Mouse (Mus musculus) kidney, adult 18-20 months (tissue): Measurements from ENCODE around the gene Gm4763.
"Not testable (repeated sequence)": the region's sequence is repeated elsewhere in the genome, so short reads cannot be mapped to it uniquely, and the experiment has no call there.

Experiments
- DNase-seq: peaks from one replicate; pipeline ENCODE4 v3.0.0; 2021

Gene Gm4763

DNA sequence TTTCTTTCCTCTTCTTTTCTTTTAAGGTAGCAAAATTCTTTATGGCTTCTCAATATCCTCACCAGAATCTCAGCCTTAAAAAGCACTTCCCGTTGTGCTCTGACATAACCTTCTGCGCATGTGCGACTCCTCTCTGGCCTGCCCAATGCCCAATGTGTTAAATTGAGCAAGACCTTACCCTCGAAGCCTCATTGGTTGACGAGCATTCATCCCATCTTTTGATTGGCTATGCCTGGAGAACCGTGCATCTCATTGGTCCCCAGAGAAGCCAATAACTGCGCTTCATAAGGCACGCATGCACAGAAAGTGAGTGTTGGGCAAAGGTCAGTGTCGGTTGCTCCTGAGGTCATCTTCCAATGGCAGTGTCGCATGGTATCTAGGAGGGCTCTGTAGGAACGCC is at the start of gene Gm4763:
Gm4763 (minus strand) TSS at position 101 of the 400 bp plus-strand sequence.
- DNase-seq, result not testable (repeated sequence)

DNA sequence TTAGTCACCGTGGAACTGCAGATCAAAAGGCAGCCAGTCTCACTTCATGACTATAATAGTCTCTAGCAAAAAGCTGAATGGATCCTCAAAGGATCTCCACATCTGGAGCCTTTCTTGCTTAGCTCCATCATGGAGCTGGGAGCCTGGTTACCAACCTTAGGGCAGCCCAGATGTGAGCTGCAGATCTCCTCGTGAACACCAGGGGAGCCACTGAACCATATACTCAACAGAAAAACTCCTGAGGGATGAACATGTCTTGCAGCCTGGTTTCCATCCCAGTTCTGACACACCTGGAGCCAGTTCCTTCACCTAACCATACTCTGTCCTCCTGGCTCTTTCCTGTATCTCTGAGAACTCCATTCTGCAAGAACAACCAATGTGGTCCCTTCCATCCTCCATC is 49.4 kb upstream of the Gm4763 start:
- DNase-seq, result no peak

DNA sequence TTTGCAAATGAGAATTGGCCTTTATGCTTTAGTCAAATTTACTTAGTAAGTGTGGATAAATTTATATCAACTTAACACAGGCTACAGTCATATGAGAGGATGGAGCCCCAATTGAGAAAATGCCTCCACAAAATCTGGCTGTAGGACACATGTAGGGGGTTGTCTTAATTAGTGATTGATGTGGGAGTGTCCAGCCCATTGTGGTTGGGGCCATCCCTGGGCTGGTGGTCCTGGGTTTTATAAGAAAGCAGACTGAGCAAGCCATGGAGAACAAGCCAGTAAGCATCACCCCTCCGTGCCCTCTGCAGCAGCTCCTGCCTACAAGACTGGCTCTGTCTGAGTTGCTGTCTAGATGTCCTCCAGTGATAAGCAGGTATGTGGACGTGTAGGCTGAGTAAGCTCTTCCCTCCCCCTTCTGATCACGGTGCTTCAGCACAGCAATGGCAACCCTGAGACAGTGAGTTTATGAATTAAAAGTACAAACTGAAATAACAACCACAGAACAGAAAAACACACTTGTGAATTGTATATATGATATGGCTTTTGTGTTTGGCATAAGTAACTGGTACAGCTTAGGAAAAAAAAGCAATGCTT is 47.3 kb upstream of the Gm4763 start:
- DNase-seq, result no peak

DNA sequence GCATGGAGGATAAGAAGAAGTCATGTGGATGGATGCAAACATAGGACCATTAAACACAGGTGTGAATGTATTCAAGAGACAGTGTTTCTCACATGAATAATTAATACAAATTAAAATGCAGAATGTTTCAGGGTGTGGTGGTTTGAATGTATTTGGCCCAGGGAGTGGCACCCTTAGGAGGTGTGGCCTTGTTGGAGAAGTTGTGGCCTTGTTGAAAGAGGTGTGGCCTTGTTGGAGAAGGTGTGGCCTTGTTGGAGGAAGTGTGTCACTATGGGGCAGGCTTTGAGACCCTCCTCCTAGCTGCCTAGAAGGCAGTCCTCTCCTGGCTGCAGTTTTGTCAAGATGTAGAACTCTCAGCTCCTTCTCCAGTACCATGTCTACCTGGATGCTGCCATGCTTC is 44.7 kb upstream of the Gm4763 start:
- no peak for DNase-seq

DNA sequence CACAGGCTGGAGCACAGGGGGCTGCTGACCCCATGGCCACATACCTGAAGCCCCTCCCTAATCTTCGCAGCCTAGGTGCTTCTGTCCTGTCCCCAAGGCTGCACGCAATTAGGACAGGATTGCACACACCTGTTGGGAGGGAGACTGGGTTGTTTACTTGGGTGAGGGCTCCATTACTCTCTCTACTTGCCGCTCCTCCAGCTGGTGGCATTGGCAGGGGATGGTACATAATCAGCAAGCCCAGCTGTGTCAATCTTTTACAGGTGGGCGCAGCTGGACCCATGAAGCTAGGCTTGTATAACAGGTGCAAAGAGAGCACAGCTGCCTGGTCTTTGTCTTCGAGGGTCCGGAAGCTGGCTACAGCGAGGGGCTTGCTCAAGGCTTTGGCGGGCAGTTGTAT is 35.9 kb upstream of the Gm4763 start:
- DNase-seq, result no peak

DNA sequence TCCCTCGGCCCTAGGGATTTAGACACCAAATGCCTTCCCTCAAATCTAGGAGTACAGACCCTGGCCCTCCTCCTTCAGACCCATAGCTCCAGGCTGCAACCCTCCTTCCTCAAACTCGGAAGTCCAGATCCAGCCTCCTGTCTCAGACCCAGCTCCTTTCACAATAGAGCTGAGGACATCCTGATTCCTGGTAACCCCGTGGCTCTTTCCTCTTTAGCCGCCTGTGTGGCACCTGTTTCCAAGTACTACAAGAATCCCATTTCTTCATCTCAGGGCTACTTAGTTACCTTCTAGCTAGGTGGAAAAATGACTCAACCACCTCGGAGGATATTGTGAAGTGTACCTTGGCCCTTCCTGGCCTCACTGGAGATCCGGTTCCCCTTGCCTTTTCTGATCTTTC is 34.5 kb upstream of the Gm4763 start:
- no peak for DNase-seq

DNA sequence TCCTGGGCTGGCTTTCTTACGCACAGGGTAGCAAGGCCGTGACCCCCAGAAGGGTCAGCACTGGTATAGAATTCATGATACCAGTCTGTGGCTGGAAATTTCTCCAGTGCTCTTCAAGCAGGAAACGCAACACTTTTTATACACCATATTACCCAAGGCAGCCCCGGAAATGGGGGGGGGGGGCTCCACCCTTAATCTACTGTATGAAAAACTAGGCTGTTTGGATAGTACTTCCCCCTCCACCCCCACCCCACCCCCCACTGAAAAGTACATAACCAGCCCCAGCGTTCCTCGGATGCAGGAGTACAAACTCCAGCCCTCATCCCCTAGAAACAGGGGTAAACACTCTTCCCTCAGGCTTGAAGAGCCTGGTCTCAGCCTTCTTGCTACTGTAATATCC is 33.5 kb upstream of the Gm4763 start, which contains the start of gene Cd177:
Cd177 (minus strand) TSS at position 101 of the 400 bp plus-strand sequence.
- DNase-seq, result no peak

DNA sequence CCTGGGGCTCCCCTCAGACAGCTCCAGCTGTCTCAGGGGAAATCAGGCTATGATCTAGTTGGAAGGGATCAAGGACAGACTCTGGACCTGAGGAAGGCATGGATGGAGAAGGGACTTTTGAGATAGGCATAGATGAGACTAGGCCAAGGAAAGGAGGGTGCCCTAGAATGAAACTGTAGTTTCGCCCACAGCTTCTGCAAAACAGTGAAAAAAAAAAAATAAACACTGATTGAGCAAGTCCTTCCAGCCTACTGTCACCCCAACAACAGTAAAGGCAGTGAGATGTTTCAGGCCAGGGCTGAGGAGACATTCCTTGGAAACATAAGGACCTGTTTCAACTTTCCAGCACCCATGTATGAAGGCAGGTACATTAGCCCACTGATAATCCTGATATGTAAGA is 31.8 kb upstream of the Gm4763 start:
- no peak for DNase-seq

DNA sequence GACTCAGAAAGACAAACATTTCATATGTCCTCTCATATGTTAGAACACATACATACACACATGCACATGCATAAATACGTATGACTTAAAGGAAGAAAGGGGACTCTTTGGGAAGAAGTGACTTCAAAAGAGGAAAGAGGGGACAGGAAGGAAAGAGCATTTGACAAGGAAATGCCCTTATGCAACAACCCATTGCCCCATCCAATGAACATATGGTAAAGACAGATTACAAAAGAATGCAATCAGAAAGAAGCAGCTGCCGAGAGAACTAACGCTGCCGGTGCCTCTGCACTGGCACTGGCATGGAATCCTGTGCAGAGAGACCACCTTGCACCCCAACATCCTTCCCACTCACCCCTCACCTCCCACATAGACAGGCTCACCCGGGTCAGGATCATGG is 26.8 kb upstream of the Gm4763 start:
- no peak for DNase-seq

DNA sequence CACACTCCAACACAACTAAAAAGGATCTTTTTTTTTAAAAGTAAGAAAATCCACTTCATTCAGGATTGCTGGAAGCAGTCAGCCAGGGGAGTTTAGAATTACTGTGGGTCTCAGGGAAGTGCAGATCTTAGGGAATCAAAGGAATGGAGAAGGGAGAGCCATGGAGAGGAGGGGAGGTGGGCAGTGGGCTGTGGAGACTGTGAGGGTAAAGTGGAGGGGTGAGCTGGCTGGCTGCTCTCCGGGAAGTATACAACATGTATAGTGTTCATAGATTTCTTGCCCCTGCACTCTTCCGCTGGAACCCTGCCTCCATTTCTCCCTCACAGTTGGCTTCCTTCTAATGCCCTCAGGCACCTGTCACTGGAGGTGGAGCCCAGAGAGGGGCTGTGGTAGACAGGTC is 24.9 kb upstream of the Gm4763 start:
- DNase-seq, result no peak

DNA sequence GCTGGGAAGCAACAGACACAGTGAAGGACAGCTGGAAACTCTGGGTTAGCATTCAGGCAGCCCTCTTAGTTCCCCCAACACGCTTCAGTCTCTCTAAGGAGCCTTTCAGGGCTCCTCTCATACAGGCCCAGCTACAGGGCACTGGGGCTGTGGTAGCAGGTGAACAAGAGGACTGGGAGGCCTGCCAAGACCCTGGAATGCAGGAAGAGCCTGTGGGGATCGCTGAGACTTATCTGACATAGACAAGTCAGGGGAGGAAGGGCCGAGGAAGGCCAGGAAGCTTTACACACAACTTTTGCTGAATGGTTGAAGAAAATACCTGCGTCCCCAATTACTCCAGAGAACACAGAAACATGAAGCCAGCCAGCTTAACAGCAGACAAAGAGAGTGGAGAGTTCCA is 24.0 kb upstream of the Gm4763 start:
- no peak for DNase-seq

DNA sequence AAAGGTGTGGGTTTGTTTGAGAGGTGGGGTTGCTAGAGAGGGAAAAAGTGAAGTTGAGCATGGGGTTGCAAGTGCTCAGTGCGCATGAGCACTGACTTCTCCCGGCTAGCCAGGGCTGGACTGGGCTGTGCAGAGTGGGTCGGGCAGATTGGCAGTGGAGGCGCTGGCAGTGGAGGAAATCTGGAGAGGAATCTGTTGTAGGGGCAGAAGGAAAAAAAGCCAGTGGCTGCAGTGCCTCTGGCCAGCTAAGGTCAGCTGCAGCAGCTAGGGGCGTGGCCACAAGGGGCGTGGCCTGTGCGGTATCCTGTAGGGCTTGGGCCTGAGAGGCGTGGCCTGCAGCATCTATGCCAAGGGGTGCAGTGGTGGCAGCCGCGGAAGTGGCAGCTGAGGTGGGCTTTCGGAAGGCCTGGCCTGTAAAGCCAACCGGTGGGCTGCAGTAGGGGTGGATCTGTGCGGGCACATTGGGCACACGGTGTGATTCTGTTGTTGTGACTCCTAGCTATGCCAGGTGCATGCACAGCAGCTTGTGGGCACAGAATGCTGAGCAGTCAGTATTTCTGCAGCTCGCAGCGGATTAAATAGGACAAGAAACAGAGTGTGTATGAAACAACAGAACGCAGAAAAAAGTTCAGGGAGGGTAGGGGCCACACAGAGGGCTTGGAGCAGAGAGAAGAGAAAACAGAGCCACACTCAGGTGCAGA is 9.4 kb upstream of the Gm4763 start:
- peak; percentile 12 for DNase-seq

DNA sequence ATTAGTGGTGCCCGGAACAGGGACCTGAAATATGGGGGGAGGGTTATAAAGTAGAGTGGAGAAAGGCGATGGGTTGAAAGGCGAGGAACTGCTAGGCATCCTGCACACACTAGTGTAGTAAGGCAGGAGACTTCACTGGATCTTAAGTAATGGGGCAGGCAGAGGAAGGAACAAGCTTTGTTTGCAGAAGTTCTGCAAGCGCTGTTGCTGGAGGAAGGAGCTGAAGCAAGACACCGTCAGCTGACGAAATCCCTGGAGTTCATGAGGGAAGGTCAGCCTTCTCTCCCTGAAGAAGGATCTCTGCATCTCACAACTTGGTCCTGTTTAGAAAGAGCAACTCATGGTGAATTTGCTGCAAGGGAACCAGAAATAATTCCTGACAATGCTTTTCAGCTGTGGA is 11.7 kb downstream of the Gm4763 start:
- DNase-seq, result no peak

DNA sequence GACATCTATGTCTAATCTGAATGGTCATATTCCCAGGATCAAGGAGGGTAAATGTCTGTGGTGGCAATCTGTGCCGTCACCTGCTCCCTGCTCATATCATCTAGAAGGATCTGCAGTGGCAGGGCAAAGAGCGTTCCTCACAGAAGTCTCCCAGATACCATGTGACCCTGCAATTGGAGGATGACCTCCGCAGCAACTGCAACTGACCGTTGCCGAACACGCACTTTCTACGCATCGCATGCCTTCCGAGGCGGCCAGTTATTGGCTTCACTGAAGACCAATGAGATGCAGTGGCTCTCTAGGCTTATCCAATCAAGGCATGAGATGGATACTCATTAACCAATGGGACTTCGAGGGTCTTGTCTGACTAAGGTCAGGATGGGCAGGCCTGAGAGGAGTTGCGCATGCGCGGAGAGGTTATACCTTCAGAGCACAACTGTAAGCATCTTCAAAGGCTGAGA is 17.8 kb downstream of the Gm4763 start, which contains the start of gene BC049730:
BC049730 (plus strand) TSS at position 411 of the 461 bp plus-strand sequence.
- DNase-seq, result no peak

DNA sequence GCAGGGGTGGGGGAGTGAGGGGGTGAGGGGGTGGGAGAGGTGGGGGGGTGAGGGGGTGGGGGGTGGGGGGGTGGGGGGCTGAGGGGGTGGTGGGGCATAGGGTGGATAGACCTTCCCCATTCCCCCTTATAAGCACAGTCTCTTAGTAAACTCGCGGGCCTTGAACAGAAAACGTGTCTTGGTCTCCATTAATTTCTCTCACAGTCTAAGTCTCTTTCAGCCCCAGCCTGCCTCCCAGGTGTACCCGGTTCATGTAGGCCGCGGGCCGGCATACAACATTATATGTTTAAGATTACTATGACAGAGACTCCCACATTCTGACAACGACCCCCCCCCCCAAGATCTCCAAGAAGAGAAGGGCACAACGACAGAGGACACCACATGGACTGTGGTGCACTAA is 23.9 kb downstream of the Gm4763 start:
- DNase-seq, result not testable (repeated sequence)

DNA sequence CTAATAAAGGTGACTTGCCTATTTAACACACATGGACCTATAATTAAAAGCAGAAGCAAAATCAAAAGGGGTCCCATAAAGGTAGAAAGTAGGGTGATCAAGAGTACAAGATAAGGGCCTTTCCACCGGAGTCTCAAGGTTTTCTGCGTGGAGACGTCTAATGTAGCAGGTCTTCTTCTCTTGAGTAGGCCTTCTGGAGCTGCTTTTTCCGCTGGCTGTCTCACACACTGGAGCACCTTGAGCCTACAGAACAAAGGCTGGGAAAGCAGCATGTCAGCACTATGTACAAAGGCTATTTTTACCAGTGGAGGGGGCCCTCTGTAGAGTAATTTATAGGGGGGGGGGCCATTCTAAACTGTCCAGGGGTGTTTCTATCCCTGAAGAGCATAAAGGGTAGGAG is 28.8 kb downstream of the Gm4763 start:
- not testable (repeated sequence) for DNase-seq

DNA sequence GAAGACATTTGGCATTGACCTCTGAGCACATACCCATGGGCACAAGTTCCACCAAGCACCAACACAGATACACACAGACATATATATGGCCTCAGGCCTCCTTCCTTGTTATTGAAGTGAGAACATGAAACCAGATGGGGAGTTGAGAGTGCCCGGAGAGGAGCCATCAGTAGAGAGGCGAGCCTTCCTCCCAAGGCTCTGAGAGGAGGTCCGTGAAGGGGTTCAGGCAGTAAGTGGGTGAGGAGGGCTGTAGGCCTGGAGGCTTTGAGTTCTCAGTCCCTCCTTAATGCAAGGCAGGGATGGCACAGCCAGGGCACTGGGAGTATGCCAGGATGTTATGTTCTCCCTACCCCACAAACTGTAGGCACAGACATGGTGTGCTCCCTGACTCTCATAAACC is 34.0 kb downstream of the Gm4763 start:
- DNase-seq, result not testable (repeated sequence)

DNA sequence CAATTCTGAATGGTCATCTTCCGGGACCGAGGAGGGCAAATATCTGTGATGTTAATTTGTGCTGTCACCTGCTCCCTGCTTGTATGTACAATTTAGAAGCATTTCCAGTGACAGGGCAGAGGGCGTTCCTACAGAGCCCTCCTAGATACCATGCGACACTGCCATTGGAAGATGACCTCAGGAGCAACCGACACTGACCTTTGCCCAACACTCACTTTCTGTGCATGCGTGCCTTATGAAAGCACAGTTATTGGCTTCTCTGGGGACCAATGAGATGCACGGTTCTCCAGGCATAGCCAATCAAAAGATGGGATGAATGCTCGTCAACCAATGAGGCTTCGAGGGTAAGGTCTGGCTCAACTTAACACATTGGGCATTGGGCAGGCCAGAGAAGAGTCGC is 39.2 kb downstream of the Gm4763 start:
- not testable (repeated sequence) for DNase-seq

DNA sequence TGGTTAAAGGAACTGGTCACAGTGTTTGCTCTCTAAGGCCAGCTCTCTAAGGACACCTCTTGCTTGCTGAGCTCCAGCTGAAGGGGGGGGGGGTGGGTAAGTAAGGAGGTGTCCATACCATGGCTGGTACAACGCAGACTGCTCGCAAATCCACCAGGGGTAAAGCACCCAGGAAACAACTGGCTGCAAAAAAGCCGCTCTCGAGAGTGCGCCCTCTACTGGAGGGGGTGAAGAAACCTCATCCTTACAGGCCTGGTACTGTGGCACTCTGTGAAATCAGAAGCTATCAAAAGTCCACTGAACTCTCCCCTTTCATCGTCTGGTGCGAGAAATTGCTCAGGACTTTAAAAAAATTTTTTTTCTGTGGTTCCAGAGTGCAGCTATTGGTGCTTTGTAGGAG is 42.6 kb downstream of the Gm4763 start:
- DNase-seq, result not testable (repeated sequence)

DNA sequence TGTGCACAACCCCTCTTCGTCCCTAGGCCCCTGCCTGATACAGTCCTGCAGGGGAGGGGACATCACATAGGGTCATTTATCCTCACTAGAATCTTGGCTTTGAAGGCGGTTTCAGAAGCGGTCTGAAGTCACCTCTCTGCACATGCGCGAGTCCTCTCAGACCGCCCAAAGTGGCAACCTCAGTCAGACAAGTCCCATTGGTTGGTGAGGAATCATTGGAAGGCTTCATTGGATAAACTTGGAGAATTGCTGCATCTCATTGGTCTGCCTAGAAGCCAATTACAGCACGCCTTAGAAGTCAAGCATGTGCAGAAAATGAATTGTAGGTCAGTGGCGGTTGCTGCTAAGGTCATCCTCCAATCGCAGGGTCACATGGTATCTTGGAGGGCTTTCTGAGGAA is 50.1 kb downstream of the Gm4763 start, which contains the start of gene Tex101:
Tex101 (minus strand) TSS at position 101 of the 400 bp plus-strand sequence.
- DNase-seq, result no peak

DNA sequence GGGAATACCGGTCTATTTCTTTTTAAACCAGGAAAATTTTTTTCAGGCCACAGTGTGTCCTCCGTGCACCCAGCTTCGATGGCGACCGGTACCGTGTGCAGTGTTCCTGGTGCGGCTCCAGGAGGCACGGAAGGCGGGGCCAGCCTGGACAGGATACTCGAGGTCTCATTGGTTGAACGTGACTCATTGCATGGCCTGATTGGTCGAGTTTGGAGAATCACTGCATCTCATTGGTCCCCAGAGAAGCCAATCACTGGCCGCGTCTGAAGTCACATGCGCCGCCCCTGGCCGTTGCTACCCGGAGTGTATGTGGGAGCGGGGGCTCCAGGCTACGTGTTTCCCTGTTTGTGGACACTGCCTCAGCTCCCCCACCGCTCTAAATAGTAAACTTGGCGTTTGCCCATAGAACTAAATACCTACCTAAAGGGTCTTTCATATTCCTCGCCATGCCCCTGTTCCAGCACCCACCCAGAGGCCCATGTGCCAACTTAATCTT is 54.7 kb downstream of the Gm4763 start:
- no peak for DNase-seq
